ENCODE assay signal across 17 mouse cellular contexts in the genomic region with DNA sequence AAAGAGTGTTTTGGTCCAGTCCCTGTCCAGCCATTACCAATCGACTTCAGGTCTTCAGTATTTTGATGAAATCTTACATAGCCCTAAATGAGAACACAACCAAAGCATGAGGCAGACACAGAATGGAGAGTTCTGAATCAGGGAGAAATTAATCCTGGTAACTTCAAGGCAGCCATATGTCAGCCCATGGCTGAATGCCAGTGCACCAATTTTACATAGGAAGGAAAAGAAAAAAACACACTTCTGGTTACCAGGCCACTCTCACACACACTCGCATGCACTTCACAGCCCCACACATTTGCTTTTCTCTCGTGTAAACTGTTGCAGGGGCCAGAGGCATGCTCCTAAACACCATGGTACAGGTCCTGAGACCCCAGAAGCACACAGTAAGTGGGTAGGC. TPM values are rescaled to one million over a fixed set of nuclear protein-coding genes. Genes with fewer than 3 reads are reported as not detected.
A peak's percentile ranks its signal among the peaks of the same experiment; 100 is the strongest.
DNase-seq lines count a peak whose midpoint lies in the region; ATAC-seq and TF ChIP-seq lines count a peak whose summit lies in the region.
"Had no signal": no experiment of that assay in that cellular context is flagged by ENCODE, and none has a peak within 500 bp of the region (broad histone marks: within the 10 kb centered on the region; RNA-seq: fewer than 3 reads in every experiment).

No protein-coding gene starts in this region.

- H3K9ac ChIP-seq in embryonic facial prominence, embryonic 14.5 days (ENCODE audit: low read depth, low read length), result no peak overlapping the region
- H3K9ac ChIP-seq in liver, postnatal 0 days (replicated peaks), result peak overlapping the region; percentile 27; the same call in 1 of the 2 replicates
- no peak overlapping the region for H3K9ac ChIP-seq in liver, embryonic 12.5 days
- 0 out of 2 replicates have a peak overlapping the region, but pooled peaks have one; percentile 35 for H3K9ac ChIP-seq in forebrain, embryonic 14.5 days (ENCODE audit: low read length)
- no peak overlapping the region for H3K9ac ChIP-seq in stomach, embryonic 16.5 days (ENCODE audit: low read length)
- H3K9ac ChIP-seq: embryonic facial prominence, embryonic 13.5 days; neural tube, embryonic 15.5 days had no signal

- 58% methylated on average over 3 of the region's 3 CpGs for WGBS in embryonic facial prominence, embryonic 14.5 days
- WGBS in embryonic facial prominence, embryonic 10.5 days, result 87% methylated on average over 3 of the region's 3 CpGs
- 65% methylated on average over 3 of the region's 3 CpGs for WGBS in liver, postnatal 0 days (ENCODE audit: insufficient replicate concordance)
- WGBS in liver, embryonic 12.5 days (ENCODE audit: insufficient replicate concordance), result 60% methylated on average over 3 of the region's 3 CpGs
- 40% methylated on average over 3 of the region's 3 CpGs for WGBS in forebrain, embryonic 14.5 days
- 57% methylated on average over 3 of the region's 3 CpGs for WGBS in stomach, embryonic 16.5 days

- no peak for ATAC-seq in embryonic facial prominence, embryonic 14.5 days (ENCODE audit: low read depth)
- no peak for ATAC-seq in liver, postnatal 0 days
- ATAC-seq in liver, embryonic 12.5 days, result no peak
- no peak for ATAC-seq in forebrain, embryonic 14.5 days
- ATAC-seq in stomach, embryonic 16.5 days (ENCODE audit: insufficient read depth, low FRiP score), result no peak
- ATAC-seq: midbrain, embryonic 16.5 days had no signal

- H3K9me3 ChIP-seq in embryonic facial prominence, embryonic 14.5 days (ENCODE audit: control insufficient read depth, low read length), result no peaks in the 10 kb centered on the region
- H3K9me3 ChIP-seq in embryonic facial prominence, embryonic 10.5 days, result no peaks in the 10 kb centered on the region
- H3K9me3 ChIP-seq in liver, postnatal 0 days (ENCODE audit: low read length), result no peaks in the 10 kb centered on the region
- H3K9me3 ChIP-seq in liver, embryonic 12.5 days (replicated peaks), result no peaks in the 10 kb centered on the region
- no peaks in the 10 kb centered on the region for H3K9me3 ChIP-seq in forebrain, embryonic 14.5 days (replicated peaks; ENCODE audit: control insufficient read depth, low read length)
- H3K9me3 ChIP-seq in stomach, embryonic 16.5 days (replicated peaks; ENCODE audit: control insufficient read depth, low read length), result no peaks in the 10 kb centered on the region
- H3K9me3 ChIP-seq: embryonic facial prominence, embryonic 13.5 days; G1E; neural tube, embryonic 15.5 days had no signal

- peaks cover 11% of the 10 kb centered on the region; the same call in 1 of the 2 replicates for H3K4me1 ChIP-seq in embryonic facial prominence, embryonic 14.5 days (ENCODE audit: control insufficient read depth, insufficient read depth, low read length)
- H3K4me1 ChIP-seq in embryonic facial prominence, embryonic 10.5 days, result peaks cover 12% of the 10 kb centered on the region
- H3K4me1 ChIP-seq in liver, postnatal 0 days (ENCODE audit: insufficient read depth), result peaks cover 35% of the 10 kb centered on the region
- peaks cover 13% of the 10 kb centered on the region; the same call in 1 of the 2 replicates for H3K4me1 ChIP-seq in liver, embryonic 12.5 days
- peaks cover 41% of the 10 kb centered on the region for H3K4me1 ChIP-seq in forebrain, embryonic 14.5 days (ENCODE audit: control insufficient read depth, insufficient read depth, low read length)
- peaks cover 20% of the 10 kb centered on the region for H3K4me1 ChIP-seq in stomach, embryonic 16.5 days (ENCODE audit: control insufficient read depth, insufficient read depth, low read length)

- H3K4me2 ChIP-seq in embryonic facial prominence, embryonic 14.5 days (ENCODE audit: low read depth, low read length), result no peak overlapping the region
- H3K4me2 ChIP-seq in liver, postnatal 0 days (ENCODE audit: low read depth, low read length), result peak overlapping the region; percentile 45
- no peak overlapping the region for H3K4me2 ChIP-seq in liver, embryonic 12.5 days
- peak overlapping the region; percentile 79 for H3K4me2 ChIP-seq in forebrain, embryonic 14.5 days (ENCODE audit: low read length)
- no peak overlapping the region for H3K4me2 ChIP-seq in stomach, embryonic 16.5 days (ENCODE audit: low read depth, low read length)
- H3K4me2 ChIP-seq: embryonic facial prominence, embryonic 13.5 days; heart, embryonic 11.5 days; neural tube, embryonic 15.5 days had no signal

- no peak overlapping the region for H3K27ac ChIP-seq in embryonic facial prominence, embryonic 14.5 days (replicated peaks; ENCODE audit: low read depth, low read length)
- H3K27ac ChIP-seq in embryonic facial prominence, embryonic 10.5 days (replicated peaks), result no peak overlapping the region
- peak overlapping the region; percentile 81 for H3K27ac ChIP-seq in liver, postnatal 0 days (ENCODE audit: low read depth)
- no peak overlapping the region for H3K27ac ChIP-seq in liver, embryonic 12.5 days
- peak overlapping the region; percentile 85 for H3K27ac ChIP-seq in forebrain, embryonic 14.5 days (ENCODE audit: low read depth, low read length)
- H3K27ac ChIP-seq in stomach, embryonic 16.5 days (ENCODE audit: low read length), result peak overlapping the region; percentile 76
- H3K27ac ChIP-seq: embryonic facial prominence, embryonic 13.5 days; neural tube, embryonic 15.5 days had no signal

- H3K4me3 ChIP-seq in embryonic facial prominence, embryonic 14.5 days (ENCODE audit: low read depth, low read length), result no peak overlapping the region
- H3K4me3 ChIP-seq in embryonic facial prominence, embryonic 10.5 days, result no peak overlapping the region
- H3K4me3 ChIP-seq in liver, postnatal 0 days (ENCODE audit: low read depth, low read length), result no peak overlapping the region
- no peak overlapping the region for H3K4me3 ChIP-seq in liver, embryonic 12.5 days
- no peak overlapping the region for H3K4me3 ChIP-seq in forebrain, embryonic 14.5 days (ENCODE audit: low read depth, low read length)
- no peak overlapping the region for H3K4me3 ChIP-seq in stomach, embryonic 16.5 days (replicated peaks; ENCODE audit: low read length)
- H3K4me3 ChIP-seq: embryonic facial prominence, embryonic 13.5 days; left cerebral cortex, adult 2 months; neural tube, embryonic 15.5 days had no signal

- TF ChIP-seq CTCF in liver, postnatal 0 days (IDR thresholded peaks at IDR 0.05; ENCODE audit: low read depth), result no peak

- no peak for TF ChIP-seq EP300 in liver, postnatal 0 days (IDR thresholded peaks at IDR 0.05; ENCODE audit: low read depth)

- H3K36me3 ChIP-seq in embryonic facial prominence, embryonic 14.5 days (ENCODE audit: control insufficient read depth, insufficient read depth, low read length), result no peaks in the 10 kb centered on the region
- no peaks in the 10 kb centered on the region for H3K36me3 ChIP-seq in embryonic facial prominence, embryonic 10.5 days (replicated peaks)
- H3K36me3 ChIP-seq in liver, postnatal 0 days (replicated peaks; ENCODE audit: insufficient read depth, low read length), result no peaks in the 10 kb centered on the region
- no peaks in the 10 kb centered on the region for H3K36me3 ChIP-seq in liver, embryonic 12.5 days
- no peaks in the 10 kb centered on the region for H3K36me3 ChIP-seq in forebrain, embryonic 14.5 days (ENCODE audit: control insufficient read depth, insufficient read depth, low read length)
- H3K36me3 ChIP-seq in stomach, embryonic 16.5 days (ENCODE audit: control insufficient read depth, insufficient read depth, low read length), result no peaks in the 10 kb centered on the region
- H3K36me3 ChIP-seq: embryonic facial prominence, embryonic 13.5 days; G1E; neural tube, embryonic 15.5 days had no signal

- no peaks in the 10 kb centered on the region for H3K27me3 ChIP-seq in embryonic facial prominence, embryonic 14.5 days (replicated peaks; ENCODE audit: control insufficient read depth, insufficient read depth, low read length)
- no peaks in the 10 kb centered on the region for H3K27me3 ChIP-seq in embryonic facial prominence, embryonic 10.5 days (replicated peaks; ENCODE audit: low read depth, poor library complexity, severe bottlenecking)
- peaks cover 2% of the 10 kb centered on the region; the same call in 1 of the 2 replicates for H3K27me3 ChIP-seq in liver, postnatal 0 days (ENCODE audit: insufficient read depth, low read length)
- peaks cover 33% of the 10 kb centered on the region for H3K27me3 ChIP-seq in liver, embryonic 12.5 days (replicated peaks)
- H3K27me3 ChIP-seq in forebrain, embryonic 14.5 days (replicated peaks; ENCODE audit: control insufficient read depth, insufficient read depth, low read length), result no peaks in the 10 kb centered on the region
- no peaks in the 10 kb centered on the region for H3K27me3 ChIP-seq in stomach, embryonic 16.5 days (ENCODE audit: control insufficient read depth, insufficient read depth, low read length)
- H3K27me3 ChIP-seq: embryonic facial prominence, embryonic 13.5 days; neural tube, embryonic 15.5 days had no signal

- DNase-seq in embryonic facial prominence, embryonic 14.5 days (ENCODE audit: low spot score), result peak; percentile 21
- no peak for DNase-seq in embryonic facial prominence, embryonic 10.5 days (ENCODE audit: low spot score)
- no peak for DNase-seq in liver, postnatal 0 days
- peak; percentile 80 for DNase-seq in forebrain, embryonic 14.5 days (ENCODE audit: low spot score)
- no peak for DNase-seq in kidney, postnatal 14 days
- DNase-seq in embryo, embryonic 10 days (ENCODE audit: low spot score), result no peak
- DNase-seq: kidney, postnatal 10 days; lung, postnatal 4 days had no signal

RNA-seq across cellular contexts. Expression of a gene that starts 5.1 kb away (rescaled TPM):
- 9.1 and 9.2 TPM in 2 replicates for polyA plus RNA-seq in embryonic facial prominence, embryonic 14.5 days (2014; fragmentation: Nextera tagmentation; extraction: Ambion mirVana)
- 11.2 and 15.1 TPM in 2 replicates for polyA plus RNA-seq in embryonic facial prominence, embryonic 10.5 days (2016; fragmentation: Nextera tagmentation; extraction: Ambion mirVana)
- polyA plus RNA-seq in liver, postnatal 0 days (2015; fragmentation: Nextera tagmentation; extraction: Ambion mirVana), result 2.4 and 5.0 TPM in 2 replicates
- polyA plus RNA-seq in liver, embryonic 12.5 days (2016; fragmentation: Nextera tagmentation; extraction: Ambion mirVana), result 2.2 and 2.3 TPM in 2 replicates
- polyA plus RNA-seq in forebrain, embryonic 14.5 days (2014; fragmentation: Nextera tagmentation; extraction: Ambion mirVana), result 35.8 and 38.7 TPM in 2 replicates
- polyA plus RNA-seq in stomach, embryonic 16.5 days (2015; fragmentation: Nextera tagmentation; extraction: Ambion mirVana), result 16.6 and 19.8 TPM in 2 replicates

RNA-seq across cellular contexts. Expression of a gene that starts 8.0 kb away (rescaled TPM):
- polyA plus RNA-seq in embryonic facial prominence, embryonic 14.5 days (2014; fragmentation: Nextera tagmentation; extraction: Ambion mirVana), result 0.09 and 0.51 TPM in 2 replicates
- not detected in 2 replicates for polyA plus RNA-seq in embryonic facial prominence, embryonic 10.5 days (2016; fragmentation: Nextera tagmentation; extraction: Ambion mirVana)
- polyA plus RNA-seq in liver, postnatal 0 days (2015; fragmentation: Nextera tagmentation; extraction: Ambion mirVana), result not detected in 2 replicates
- polyA plus RNA-seq in liver, embryonic 12.5 days (2016; fragmentation: Nextera tagmentation; extraction: Ambion mirVana), result not detected in 2 replicates
- polyA plus RNA-seq in forebrain, embryonic 14.5 days (2014; fragmentation: Nextera tagmentation; extraction: Ambion mirVana), result 0.07 and 0.23 TPM in 2 replicates
- polyA plus RNA-seq in stomach, embryonic 16.5 days (2015; fragmentation: Nextera tagmentation; extraction: Ambion mirVana), result not detected in 2 replicates
- polyA plus RNA-seq: embryonic facial prominence, embryonic 13.5 days; G1E; heart, embryonic 11.5 days; liver, adult 2 months had no signal

RNA-seq across cellular contexts. Expression of a gene that starts 40.3 kb away (rescaled TPM):
- 126 and 128 TPM in 2 replicates for polyA plus RNA-seq in embryonic facial prominence, embryonic 14.5 days (2014; fragmentation: Nextera tagmentation; extraction: Ambion mirVana)
- polyA plus RNA-seq in embryonic facial prominence, embryonic 10.5 days (2016; fragmentation: Nextera tagmentation; extraction: Ambion mirVana), result 221 and 226 TPM in 2 replicates
- polyA plus RNA-seq in liver, postnatal 0 days (2015; fragmentation: Nextera tagmentation; extraction: Ambion mirVana), result 62.5 and 65.1 TPM in 2 replicates
- polyA plus RNA-seq in liver, embryonic 12.5 days (2016; fragmentation: Nextera tagmentation; extraction: Ambion mirVana), result 107 and 108 TPM in 2 replicates
- 116 and 140 TPM in 2 replicates for polyA plus RNA-seq in forebrain, embryonic 14.5 days (2014; fragmentation: Nextera tagmentation; extraction: Ambion mirVana)
- 135 and 143 TPM in 2 replicates for polyA plus RNA-seq in stomach, embryonic 16.5 days (2015; fragmentation: Nextera tagmentation; extraction: Ambion mirVana)

Comparison
In these comparisons a context has a peak if more than half of its experiments do, and no peak if none do; other contexts are left out.
1. DNase-seq: peak in embryonic facial prominence, embryonic 14.5 days (single experiment) and forebrain, embryonic 14.5 days (single experiment); none in embryonic facial prominence, embryonic 10.5 days (single experiment), liver, postnatal 0 days (single experiment), kidney, postnatal 14 days (single experiment) and embryo, embryonic 10 days (single experiment).
2. H3K27ac ChIP-seq: peak in liver, postnatal 0 days (single experiment), forebrain, embryonic 14.5 days (single experiment) and stomach, embryonic 16.5 days (single experiment); none in embryonic facial prominence, embryonic 14.5 days (single experiment), embryonic facial prominence, embryonic 10.5 days (single experiment) and liver, embryonic 12.5 days (single experiment).
3. H3K4me2 ChIP-seq: peak in liver, postnatal 0 days (single experiment) and forebrain, embryonic 14.5 days (single experiment); none in embryonic facial prominence, embryonic 14.5 days (single experiment), liver, embryonic 12.5 days (single experiment) and stomach, embryonic 16.5 days (single experiment).
4. H3K9ac ChIP-seq: peak in liver, postnatal 0 days (single experiment) and forebrain, embryonic 14.5 days (single experiment); none in embryonic facial prominence, embryonic 14.5 days (single experiment), liver, embryonic 12.5 days (single experiment) and stomach, embryonic 16.5 days (single experiment).